Mouse (Mus musculus) naive thymus-derived CD4-positive, alpha-beta T cell, adult 5 months (primary cell): ENCODE data around the gene Nubp2. TPM values are rescaled to one million over a fixed set of nuclear protein-coding genes. Genes with fewer than 3 reads are reported as not detected.

Source experiments
- polyA plus RNA-seq: library from polyadenylated mRNA; unstranded; fragments of 100-300 nt; shearing (Covaris generic); gene quantifications from one replicate; pipeline ENCODE4 v1.2.1, GENCODE M21; 2017

Nubp2 gene
- 74.6 TPM for polyA plus RNA-seq

DNA sequence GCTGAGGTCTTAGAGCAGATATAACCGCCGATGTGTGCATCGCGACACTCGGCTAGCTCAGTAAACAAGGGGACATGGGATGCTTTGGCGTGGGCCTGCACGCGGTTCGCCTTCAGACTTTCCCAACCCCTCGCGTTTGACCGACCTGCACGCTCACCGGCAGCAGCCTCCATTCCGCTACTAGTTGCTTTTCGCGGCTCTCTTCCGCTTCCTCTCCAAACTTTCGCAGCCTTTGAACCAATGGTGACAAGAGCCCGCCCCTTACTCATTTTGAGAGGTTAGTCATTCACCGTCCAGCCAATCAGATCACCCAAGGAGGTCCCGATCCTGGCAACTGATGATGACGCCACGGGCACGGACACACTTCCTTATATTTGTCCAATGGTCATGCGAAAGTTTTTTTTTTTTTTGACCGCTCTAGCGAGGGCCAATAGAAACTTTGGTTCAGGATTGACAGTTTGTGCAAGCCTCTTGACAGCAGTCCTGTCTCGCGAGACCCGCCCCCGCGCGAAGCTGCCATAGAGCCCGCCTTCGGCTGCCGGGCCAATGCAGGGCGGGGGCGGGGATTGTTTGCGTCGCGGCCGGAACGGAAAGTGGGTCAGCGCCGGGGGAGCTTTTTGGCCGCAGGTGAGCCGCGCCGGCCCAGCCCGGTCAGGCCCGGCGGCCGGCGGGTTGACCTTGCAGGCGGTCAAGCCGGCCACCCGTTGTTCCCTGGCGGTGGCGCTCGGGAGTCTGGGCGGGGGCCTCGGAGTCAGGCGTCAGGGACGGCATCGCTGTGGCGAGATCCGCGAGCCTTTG lies at the start of gene Nubp2, which contains the start of gene Spsb3:
Gene Nubp2 (minus strand): TSS at position 216 of the 798 bp plus-strand sequence.
Gene Spsb3 (plus strand): TSS at position 510 of the 798 bp plus-strand sequence.

DNA sequence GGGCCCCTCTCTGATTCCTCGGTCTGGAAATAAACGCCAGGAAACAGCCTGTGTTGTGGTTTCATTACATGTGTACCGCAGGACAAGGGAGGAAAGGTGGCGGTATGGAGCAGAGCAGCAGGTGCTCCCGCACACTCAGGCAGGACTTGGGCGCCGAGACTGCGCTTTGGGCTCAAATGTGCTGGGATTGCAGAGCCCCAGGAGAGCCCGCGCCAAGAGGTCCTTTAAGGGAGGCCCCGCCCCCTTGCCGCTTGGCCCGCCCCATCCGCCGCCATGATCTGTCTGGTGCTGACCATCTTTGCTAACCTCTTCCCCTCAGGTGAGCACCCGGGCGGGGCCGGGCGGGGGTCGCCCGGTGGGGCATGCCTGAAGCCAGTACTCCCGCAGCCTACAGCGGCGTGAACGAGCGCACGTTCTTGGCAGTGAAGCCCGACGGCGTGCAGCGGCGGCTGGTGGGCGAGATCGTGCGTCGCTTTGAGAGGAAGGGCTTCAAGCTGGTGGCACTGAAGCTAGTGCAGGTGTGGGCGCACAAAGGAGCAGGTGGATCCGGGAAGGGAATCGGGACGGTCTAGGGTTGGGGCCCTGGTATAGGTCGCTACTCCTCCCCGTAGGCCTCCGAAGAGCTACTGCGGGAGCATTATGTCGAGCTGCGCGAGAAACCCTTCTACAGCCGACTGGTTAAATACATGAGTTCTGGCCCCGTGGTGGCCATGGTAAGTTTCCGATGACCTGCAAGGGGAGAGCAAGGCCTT lies 10.3 kb upstream of the Nubp2 start, which contains the start of gene Nme3:
Gene Nme3 (plus strand): TSS at position 260 of the 752 bp plus-strand sequence.

DNA sequence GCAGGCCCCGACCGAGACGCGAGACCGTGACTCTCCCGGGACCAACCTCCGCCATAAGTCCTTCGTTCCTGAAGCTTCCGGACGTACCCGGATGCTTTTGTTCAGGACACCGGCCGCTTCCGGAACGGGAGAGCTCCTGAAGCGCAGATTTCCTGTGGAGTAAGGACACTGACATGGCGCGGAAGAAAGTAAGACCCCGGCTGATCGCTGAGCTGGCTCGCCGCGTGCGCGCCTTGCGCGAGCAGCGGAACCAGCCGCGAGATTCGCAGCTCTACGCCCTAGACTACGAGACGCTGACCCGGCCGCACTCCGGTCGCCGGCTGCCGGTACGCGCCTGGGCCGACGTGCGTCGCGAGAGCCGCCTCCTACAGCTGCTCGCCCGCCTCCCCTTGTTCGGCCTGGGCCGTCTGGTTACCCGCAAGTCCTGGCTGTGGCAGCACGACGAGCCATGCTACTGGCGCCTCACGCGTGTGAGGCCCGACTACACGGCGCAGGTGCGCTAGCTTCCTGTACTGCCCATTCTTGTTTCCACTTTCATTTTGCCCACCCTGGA lies 8.9 kb upstream of the Nubp2 start, which contains the start of the genes Eme2 and Mrps34:
Gene Eme2 (minus strand): TSS at position 93 of the 553 bp plus-strand sequence.
Gene Mrps34 (plus strand): TSS at position 122 of the 553 bp plus-strand sequence.

DNA sequence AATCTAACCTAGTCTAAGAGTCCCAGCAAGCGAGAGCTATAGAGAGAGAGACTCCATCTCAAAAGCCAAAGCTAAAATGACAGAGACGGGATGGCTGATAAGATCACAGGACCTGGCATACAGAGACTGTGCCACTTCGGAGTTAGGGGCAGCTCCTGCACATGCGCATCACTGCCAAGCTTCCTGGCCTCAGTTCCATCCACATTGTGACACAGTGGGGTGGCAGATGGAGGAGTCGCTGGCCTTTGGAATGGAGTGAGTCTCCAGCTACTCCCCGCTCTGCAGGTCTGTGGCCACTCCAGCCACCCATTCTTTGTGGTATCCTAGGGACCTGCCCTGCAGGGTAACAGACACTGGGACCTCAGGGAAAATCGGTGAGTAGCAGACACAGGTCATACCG lies 20.4 kb downstream of the Nubp2 start, which contains the start of gene Igfals:
Gene Igfals (plus strand): TSS at position 222 of the 400 bp plus-strand sequence.

DNA sequence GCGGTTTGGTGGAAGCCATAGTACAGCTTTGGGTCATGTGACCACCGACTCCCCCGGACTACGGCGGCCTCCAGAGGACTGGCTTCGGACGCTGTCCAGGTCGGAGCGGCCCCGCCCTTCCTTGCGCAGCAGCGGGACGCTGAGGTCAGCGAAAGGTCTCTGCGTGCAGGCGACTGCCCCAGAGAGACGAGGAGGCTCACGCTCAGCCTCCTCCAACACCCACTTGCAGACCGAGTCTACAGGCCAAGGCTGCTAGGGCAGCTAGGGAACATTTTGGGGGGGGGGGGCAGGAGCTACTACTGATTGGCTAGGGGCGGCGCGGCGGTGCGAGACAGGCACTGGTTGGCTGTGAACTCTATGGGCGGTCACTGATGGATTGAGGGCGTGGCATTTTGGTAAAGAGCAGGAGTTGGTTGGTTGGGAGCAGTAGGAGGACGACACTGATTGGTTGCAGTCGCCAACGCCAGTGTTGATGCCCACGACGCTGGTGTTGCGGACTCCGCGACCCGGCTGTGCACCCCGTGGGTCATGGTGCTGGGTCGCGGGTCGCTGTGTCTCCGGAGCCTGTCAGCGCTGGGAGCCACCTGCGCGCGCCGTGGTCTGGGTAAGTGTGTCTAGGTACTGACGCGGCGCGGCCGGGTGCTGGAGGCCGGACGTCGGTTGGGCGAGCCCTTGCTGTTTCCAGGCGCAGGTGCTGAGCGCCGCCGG lies 35.9 kb downstream of the Nubp2 start, which contains the start of gene Fahd1:
Gene Fahd1 (minus strand): TSS at position 300 of the 708 bp plus-strand sequence.

DNA sequence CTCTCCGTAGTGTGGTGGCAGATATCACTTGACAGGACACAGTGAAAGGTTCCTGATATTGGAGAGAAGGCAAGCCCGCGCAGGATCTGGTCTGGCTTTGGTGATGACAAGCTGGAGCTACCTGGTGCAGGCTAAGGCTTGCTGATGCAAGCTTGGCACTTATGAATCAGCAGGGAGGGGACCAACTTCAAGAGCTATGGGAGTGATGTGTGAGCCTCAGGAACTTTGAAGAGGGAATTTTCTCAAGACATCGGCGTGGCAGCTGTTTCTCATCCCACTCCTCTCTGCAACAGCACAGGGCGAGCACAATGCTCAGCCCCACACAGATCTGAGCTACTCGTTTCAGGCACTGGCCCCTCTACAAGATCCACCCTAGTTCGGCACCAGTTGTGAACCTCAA lies 46.3 kb downstream of the Nubp2 start, which contains the start of gene Hagh:
Gene Hagh (plus strand): TSS at position 302 of the 400 bp plus-strand sequence.

Other genes starting within 250 kb of the Nubp2 start
- 0.20 TPM for gene Slc9a3r2, start 236.0 kb downstream of the Nubp2 start, polyA plus RNA-seq
- gene Npw, start 227.9 kb downstream of the Nubp2 start, polyA plus RNA-seq: not detected
- 23.2 TPM for gene Zfp598, start 216.7 kb downstream of the Nubp2 start, polyA plus RNA-seq
- gene Syngr3, start 196.4 kb downstream of the Nubp2 start, polyA plus RNA-seq: not detected
- 33.4 TPM for gene Gfer, start 190.2 kb downstream of the Nubp2 start, polyA plus RNA-seq
- 1.3 TPM for gene Noxo1, start 190.1 kb downstream of the Nubp2 start, polyA plus RNA-seq
- 53.1 TPM for gene Tbl3, start 178.7 kb downstream of the Nubp2 start, polyA plus RNA-seq
- not detected for gene Rnf151, start 168.3 kb downstream of the Nubp2 start, polyA plus RNA-seq
- 1,119 TPM for gene Rps2, start 168.2 kb downstream of the Nubp2 start, polyA plus RNA-seq
- 157 TPM for gene Ndufb10, start 161.9 kb downstream of the Nubp2 start, polyA plus RNA-seq
- gene Rpl3l, start 158.5 kb downstream of the Nubp2 start, polyA plus RNA-seq: not detected
- gene Msrb1, start 149.7 kb downstream of the Nubp2 start, polyA plus RNA-seq: 11.7 TPM
- gene Hs3st6, start 133.4 kb downstream of the Nubp2 start, polyA plus RNA-seq: not detected
- gene Meiob, start 82.1 kb downstream of the Nubp2 start, polyA plus RNA-seq: not detected
- 52.8 TPM for gene Hagh, start 46.2 kb downstream of the Nubp2 start, polyA plus RNA-seq
- 1.6 TPM for gene Fahd1, start 36.0 kb downstream of the Nubp2 start, polyA plus RNA-seq
- not detected for gene Igfals, start 20.4 kb downstream of the Nubp2 start, polyA plus RNA-seq
- 57.3 TPM for gene Spsb3, start 294 bp upstream of the Nubp2 start, polyA plus RNA-seq
- gene Eme2, start 8.7 kb upstream of the Nubp2 start, polyA plus RNA-seq: 37.6 TPM
- 67.2 TPM for gene Mrps34, start 8.8 kb upstream of the Nubp2 start, polyA plus RNA-seq
- 24.2 TPM for gene Nme3, start 10.2 kb upstream of the Nubp2 start, polyA plus RNA-seq
- gene Mapk8ip3, start 50.6 kb upstream of the Nubp2 start, polyA plus RNA-seq: 79.3 TPM
- 25.1 TPM for gene Jpt2, start 74.3 kb upstream of the Nubp2 start, polyA plus RNA-seq
- 13.5 TPM for gene Cramp1l, start 129.4 kb upstream of the Nubp2 start, polyA plus RNA-seq
- 16.4 TPM for gene Ift140, start 129.7 kb upstream of the Nubp2 start, polyA plus RNA-seq
- 0.56 TPM for gene Tmem204, start 197.2 kb upstream of the Nubp2 start, polyA plus RNA-seq
- 24.9 TPM for gene Telo2, start 229.6 kb upstream of the Nubp2 start, polyA plus RNA-seq
- not detected for gene Ptx4, start 234.4 kb upstream of the Nubp2 start, polyA plus RNA-seq
- gene Clcn7, start 247.0 kb upstream of the Nubp2 start, polyA plus RNA-seq: 29.9 TPM